Mouse (Mus musculus) kidney, postnatal 25 days (tissue): Measurements from ENCODE around the gene 4930447C04Rik.
A peak's percentile ranks its signal among the peaks of the same experiment; 100 is the strongest.

Experiments used
- DNase-seq, 2 experiments: peaks; one replicate each; pipeline ENCODE4 v3.0.0; 2021; ENCODE audit warnings: mixed read lengths in 2 of 2

4930447C04Rik gene

DNA sequence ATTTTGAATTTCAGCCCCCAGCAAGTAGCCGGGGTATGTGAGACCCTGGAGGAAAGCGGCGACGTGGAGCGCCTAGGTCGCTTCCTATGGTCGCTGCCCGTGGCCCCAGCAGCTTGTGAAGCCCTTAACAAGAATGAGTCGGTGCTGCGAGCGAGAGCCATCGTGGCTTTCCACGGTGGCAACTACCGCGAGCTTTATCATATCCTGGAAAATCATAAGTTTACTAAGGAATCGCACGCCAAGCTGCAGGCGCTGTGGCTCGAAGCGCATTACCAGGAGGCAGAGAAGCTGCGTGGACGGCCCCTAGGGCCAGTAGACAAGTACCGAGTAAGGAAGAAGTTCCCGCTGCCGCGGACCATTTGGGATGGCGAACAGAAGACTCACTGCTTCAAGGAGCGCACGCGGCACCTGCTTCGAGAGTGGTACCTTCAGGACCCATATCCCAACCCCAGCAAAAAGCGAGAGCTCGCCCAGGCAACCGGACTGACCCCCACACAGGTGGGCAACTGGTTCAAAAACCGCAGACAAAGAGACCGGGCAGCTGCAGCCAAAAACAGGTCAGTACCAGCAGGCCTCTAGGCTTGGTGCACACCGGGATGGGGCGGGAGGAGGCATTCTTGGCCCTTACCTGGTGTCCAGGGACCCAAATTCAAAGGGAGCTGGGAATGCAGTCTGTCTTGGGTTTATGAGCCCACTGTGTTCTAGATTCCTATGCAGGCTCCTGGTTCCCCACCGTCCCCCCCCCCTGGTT is at the start of gene 4930447C04Rik:
Gene 4930447C04Rik (minus strand): TSS at position 704 of the 751 bp plus-strand sequence.
- DNase-seq, result no peak

- no peak for DNase-seq
Measured at GRCm38 (mm10) chr12:72983071-72983857, 42.7 kb upstream of the 4930447C04Rik start.

DNA sequence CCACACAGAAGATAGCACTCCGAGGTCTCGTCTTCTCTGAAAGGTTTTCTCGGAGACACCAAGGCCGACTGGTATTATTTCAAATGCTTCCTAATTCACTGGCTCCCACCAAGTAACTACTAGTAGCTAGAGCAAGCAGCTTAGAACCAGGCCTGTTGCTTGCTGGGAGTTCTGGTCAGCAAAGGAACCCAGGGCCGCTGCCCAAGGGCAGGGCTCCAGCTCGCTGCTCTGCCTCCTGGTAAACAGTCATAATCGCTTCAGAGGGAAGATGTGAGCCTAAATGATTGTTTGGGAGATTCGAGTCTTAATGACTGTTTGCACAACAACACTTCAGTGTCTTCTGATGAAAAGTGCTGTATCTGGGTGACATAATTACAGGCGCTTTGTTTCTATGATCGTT is 42.0 kb upstream of the 4930447C04Rik start:
- peak in 1 of 2 experiments; percentile 40 for DNase-seq

GRCm38 (mm10) chr12:72979236-72979635 is 38.7 kb upstream of the 4930447C04Rik start:
- DNase-seq, result no peak

GRCm38 (mm10) chr12:72977851-72978250 is 37.3 kb upstream of the 4930447C04Rik start:
- no peak for DNase-seq

DNA sequence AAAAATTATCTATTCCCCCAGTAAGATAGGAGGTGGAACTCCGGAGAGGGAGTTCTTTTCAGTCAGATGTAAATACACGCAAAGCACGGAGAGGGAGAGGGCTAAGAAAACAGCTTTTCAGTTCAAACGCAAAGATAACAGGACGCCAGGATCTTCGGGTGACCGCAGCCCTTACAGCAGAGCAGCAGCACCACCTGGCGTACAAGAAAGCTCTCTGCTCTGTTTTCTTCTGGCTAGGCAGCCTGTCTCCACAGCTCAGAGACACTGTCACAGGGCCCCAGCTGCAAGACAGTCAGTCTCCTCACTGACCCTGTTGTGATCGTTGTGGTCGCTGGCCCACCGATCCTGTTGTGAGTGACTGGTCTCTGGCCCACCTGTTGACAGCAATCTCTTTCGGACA is 36.1 kb upstream of the 4930447C04Rik start:
- peak; percentile 75 to 76 for DNase-seq

GRCm38 (mm10) chr12:72976172-72976571 is 35.6 kb upstream of the 4930447C04Rik start:
- no peak for DNase-seq

GRCm38 (mm10) chr12:72973161-72973560 is 32.6 kb upstream of the 4930447C04Rik start:
- peak in 1 of 2 experiments; percentile 73 for DNase-seq

DNA sequence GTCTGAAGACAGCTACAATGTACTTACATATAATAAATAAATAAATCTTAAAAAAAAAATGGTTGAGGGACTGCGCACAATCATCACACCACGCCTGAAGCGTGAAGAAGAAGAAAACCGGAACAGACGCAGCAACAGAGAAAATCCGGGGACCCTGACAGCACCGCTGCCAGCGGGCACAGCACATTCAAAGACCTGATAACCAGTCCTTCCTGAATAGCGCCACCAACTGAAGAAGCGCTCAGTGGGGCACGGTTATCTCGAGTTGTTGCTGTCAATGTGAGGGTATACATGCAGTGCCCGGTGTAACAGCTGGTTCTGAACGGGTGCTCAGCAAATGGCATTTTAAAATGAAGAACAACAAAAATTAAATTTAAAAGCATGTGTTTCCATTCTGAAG is 30.0 kb upstream of the 4930447C04Rik start:
- no peak for DNase-seq

- no peak for DNase-seq
Measured at GRCm38 (mm10) chr12:72967541-72967940, 27.0 kb upstream of the 4930447C04Rik start.

DNA sequence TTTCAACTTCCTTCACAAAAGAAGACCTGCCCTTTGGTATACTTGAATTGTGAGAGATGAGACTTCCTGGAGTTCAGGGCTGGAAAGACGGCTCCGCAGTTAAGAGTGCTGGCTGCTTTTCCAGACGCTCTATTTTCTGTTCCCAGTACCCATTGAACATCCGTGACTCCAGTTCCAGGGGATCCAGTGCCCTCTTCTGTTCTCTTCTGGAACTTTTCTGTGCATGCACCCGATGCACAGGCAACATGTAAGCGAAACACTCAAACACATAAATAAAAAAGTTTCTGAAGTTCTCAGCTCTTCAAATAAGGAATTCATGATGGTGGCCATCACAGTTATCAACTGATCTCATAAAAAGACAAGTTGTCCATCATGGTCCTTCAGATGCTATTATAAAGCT is 22.2 kb upstream of the 4930447C04Rik start:
- DNase-seq, result no peak

GRCm38 (mm10) chr12:72958446-72958845 is 17.9 kb upstream of the 4930447C04Rik start:
- no peak for DNase-seq

DNA sequence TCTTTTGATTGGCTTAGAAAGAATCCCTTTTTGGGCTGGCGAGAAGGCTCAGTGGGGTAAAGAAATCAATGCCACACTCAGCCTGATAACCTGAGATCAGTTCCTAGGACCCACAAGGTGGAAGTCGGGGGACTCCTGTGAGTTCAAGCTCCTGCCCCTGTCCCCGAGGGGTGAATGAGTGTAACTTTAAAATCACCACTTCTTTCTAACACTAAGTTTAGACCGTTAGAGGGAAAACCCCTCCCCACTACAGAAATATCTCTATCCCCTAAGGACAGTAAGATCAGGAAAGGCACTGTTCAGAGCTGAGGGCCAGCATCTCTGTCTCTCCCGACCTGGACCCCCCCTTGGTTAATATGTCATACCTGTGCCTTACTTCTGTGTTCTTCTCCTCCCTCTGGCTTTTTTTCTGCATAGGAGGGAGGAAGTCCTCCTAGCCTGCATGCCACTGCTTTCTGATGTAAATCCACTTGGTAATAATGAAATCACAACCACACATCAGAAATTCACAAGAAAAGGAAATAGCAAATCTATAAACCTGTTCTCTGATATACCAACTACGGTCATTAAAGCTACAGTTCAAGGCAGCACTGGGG is 17.4 kb upstream of the 4930447C04Rik start:
- DNase-seq, result no peak

- DNase-seq, result no peak
Measured at GRCm38 (mm10) chr12:72954906-72955305, 14.3 kb upstream of the 4930447C04Rik start.

DNA sequence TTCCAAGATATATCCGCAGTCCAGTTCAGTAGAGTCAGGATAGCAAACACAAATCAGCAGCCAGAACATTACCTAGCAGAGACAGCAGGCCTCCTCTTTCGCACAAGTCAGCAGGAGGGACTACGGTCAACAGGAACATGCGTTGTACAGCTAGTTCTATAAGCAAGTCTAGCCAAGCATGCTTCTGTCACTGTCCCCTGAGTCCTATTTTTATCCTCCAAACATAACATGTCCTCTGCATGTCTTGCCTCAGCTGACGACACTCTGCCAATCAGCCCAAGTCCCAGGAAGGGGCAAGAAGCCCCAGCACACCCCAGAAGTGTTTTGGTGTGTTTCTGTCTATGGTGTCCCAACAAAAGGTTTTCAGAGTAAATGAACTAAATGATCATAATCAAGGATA is 13.3 kb upstream of the 4930447C04Rik start:
- DNase-seq, result no peak

GRCm38 (mm10) chr12:72953089-72953488 is 12.5 kb upstream of the 4930447C04Rik start:
- DNase-seq, result no peak

GRCm38 (mm10) chr12:72947335-72947734 is 6.8 kb upstream of the 4930447C04Rik start:
- no peak for DNase-seq

DNA sequence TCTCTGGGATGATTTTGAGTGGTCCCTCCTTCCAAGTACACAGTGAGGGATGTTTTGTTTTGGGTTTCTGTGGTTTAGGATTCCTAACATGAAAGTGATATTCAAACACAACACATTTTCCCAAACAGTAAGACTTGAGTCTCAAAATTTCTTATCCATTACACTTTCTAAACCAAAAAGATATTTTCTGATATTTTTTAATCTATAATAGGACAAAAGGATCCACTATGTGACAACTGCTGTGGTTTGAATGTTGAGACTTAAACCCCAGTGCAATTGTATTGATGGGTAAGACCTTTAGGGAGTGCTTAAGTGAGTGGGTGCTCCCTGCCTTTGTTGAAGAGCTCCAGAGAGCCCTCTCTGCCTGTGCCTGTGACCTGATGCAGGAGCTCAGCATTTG is 6.2 kb upstream of the 4930447C04Rik start:
- DNase-seq, result no peak

- DNase-seq, result no peak
Measured at GRCm38 (mm10) chr12:72946064-72946395, 5.5 kb upstream of the 4930447C04Rik start.

DNA sequence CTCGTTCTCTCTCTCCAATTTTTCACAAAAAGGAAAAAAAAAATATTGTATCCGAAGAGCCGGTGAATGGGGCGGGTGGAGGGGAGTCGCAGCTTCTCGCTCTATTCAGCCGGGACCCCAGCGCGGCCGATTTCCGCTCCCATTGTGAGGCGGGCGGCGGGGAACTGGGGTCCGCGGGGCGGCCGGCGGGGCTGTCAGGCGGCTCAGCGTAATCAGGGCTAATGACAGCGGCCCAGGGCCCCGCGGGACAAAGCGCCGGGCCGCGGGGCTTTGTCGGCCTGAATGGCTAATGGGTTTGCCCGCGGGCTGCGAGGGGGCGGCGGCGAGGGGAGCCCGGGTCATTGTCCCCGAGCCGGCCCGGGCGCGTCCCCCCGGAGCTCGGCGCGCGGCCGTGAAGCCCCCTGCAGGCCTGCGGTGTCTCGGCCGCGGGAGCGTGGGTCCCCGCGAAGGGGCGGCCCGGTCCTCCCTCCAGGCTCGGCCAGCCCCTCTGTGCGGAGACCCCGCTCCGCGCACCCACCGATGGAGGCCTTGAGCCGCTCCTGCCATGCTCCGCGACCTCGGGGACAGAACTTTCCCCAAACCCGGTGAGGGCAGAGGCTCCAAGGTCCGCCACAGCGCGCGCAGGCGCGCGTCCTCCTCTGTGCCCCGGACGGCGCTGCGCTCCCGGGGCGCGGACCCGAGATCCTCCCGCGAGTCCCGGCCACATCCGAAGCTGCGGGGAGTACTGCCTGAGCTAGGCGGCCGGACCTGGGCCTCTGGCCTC is 4.9 kb upstream of the 4930447C04Rik start:
- no peak for DNase-seq

GRCm38 (mm10) chr12:72944411-72945225 is 4.0 kb upstream of the 4930447C04Rik start:
- DNase-seq, result no peak

GRCm38 (mm10) chr12:72943574-72944110 is 3.1 kb upstream of the 4930447C04Rik start:
- DNase-seq, result no peak
